ENCODE assay signal across 9 mouse cellular contexts in genomic region chr8:64946441-64946819, GRCm38 (mm10). TPM values are rescaled to one million over a fixed set of nuclear protein-coding genes. Genes with fewer than 3 reads are reported as not detected.
DNase-seq lines count a peak whose midpoint lies in the region; ATAC-seq and TF ChIP-seq lines count a peak whose summit lies in the region.
"Had no signal": no experiment of that assay in that cellular context is flagged by ENCODE, and none has a peak within 500 bp of the region (broad histone marks: within the 10 kb centered on the region; RNA-seq: fewer than 3 reads in every experiment).

No protein-coding gene starts in this region.

- H3K9me3 ChIP-seq in heart, embryonic 10.5 days, result no peaks in the 10 kb centered on the region
- no peaks in the 10 kb centered on the region for H3K9me3 ChIP-seq in forebrain, embryonic 15.5 days
- H3K9me3 ChIP-seq in liver, embryonic 14.5 days (ENCODE audit: control insufficient read depth, low read length), result no peaks in the 10 kb centered on the region

- TF ChIP-seq EP300 in liver, embryonic 14.5 days (IDR thresholded peaks at IDR 0.05; ENCODE audit: low read depth), result no peak

- 55% methylated on average over 8 of the region's 8 CpGs for WGBS in heart, embryonic 10.5 days
- 56% methylated on average over 8 of the region's 8 CpGs for WGBS in forebrain, embryonic 15.5 days
- WGBS in liver, embryonic 14.5 days (ENCODE audit: insufficient replicate concordance), result 34% methylated on average over 8 of the region's 8 CpGs

- no peak for TF ChIP-seq CTCF in liver, embryonic 14.5 days (IDR thresholded peaks at IDR 0.05; ENCODE audit: low read depth)

- no peak for ATAC-seq in forebrain, embryonic 15.5 days (replicated peaks)
- no peak for ATAC-seq in liver, embryonic 14.5 days (ENCODE audit: insufficient read depth)

- peaks cover 14% of the 10 kb centered on the region for H3K27me3 ChIP-seq in heart, embryonic 10.5 days (ENCODE audit: insufficient read depth, poor library complexity, severe bottlenecking)
- H3K27me3 ChIP-seq in forebrain, embryonic 15.5 days, result no peaks in the 10 kb centered on the region
- H3K27me3 ChIP-seq in liver, embryonic 14.5 days (ENCODE audit: control insufficient read depth, insufficient read depth, low read length), result no peaks in the 10 kb centered on the region
- H3K27me3 ChIP-seq: Patski had no signal

- H3K27ac ChIP-seq in heart, embryonic 10.5 days, result no peak overlapping the region
- H3K27ac ChIP-seq in forebrain, embryonic 15.5 days (replicated peaks), result no peak overlapping the region
- H3K27ac ChIP-seq in liver, embryonic 14.5 days, result no peak overlapping the region

- intact Hi-C loops in heart, postnatal 36 days (cut with DNase I), result loop anchor here (2.0 kb wide), 1 partner anchor 98 kb away; no protein-coding TSS in a partner anchor

- peak overlapping the region; percentile 56 for H3K4me2 ChIP-seq in forebrain, embryonic 15.5 days (replicated peaks)
- H3K4me2 ChIP-seq in liver, embryonic 14.5 days (ENCODE audit: low read depth), result peak overlapping the region; percentile 78

- DNase-seq in heart, embryonic 10.5 days (ENCODE audit: low spot score), result no peak
- DNase-seq in heart, postnatal 36 days, result no peak
- DNase-seq in CD4-positive helper T cell, adult 2 months (ENCODE audit: low read depth, low spot score), result peak; percentile 79
- DNase-seq in liver, embryonic 14.5 days (ENCODE audit: low read depth in 3 of 3, low spot score in 3 of 3), result no peak
- DNase-seq in thymus, postnatal 4 days, result peak; percentile 35
- DNase-seq in right cerebral cortex, adult 2 months (ENCODE audit: low spot score in 2 of 2), result no peak
- DNase-seq in layer of hippocampus, adult 18-20 months (ENCODE audit: low spot score in 2 of 2), result no peak

- H3K36me3 ChIP-seq in heart, embryonic 10.5 days, result no peaks in the 10 kb centered on the region
- no peaks in the 10 kb centered on the region for H3K36me3 ChIP-seq in forebrain, embryonic 15.5 days
- no peaks in the 10 kb centered on the region for H3K36me3 ChIP-seq in liver, embryonic 14.5 days (replicated peaks; ENCODE audit: control insufficient read depth, insufficient read depth, low read depth)

- H3K4me3 ChIP-seq in heart, embryonic 10.5 days, result peak overlapping the region; percentile 78
- H3K4me3 ChIP-seq in forebrain, embryonic 15.5 days, result peak overlapping the region; percentile 95
- H3K4me3 ChIP-seq in liver, embryonic 14.5 days (ENCODE audit: insufficient read depth in 1 of 2, low read depth in 2 of 2, low read length in 2 of 2), result peak overlapping the region; percentile 32 to 66

- 0 out of 2 replicates have a peak, but pooled peaks cover 7% of the 10 kb centered on the region for H3K4me1 ChIP-seq in heart, embryonic 10.5 days
- H3K4me1 ChIP-seq in forebrain, embryonic 15.5 days, result peaks cover 15% of the 10 kb centered on the region; the same call in 1 of the 2 replicates
- H3K4me1 ChIP-seq in liver, embryonic 14.5 days (replicated peaks; ENCODE audit: control insufficient read depth in 2 of 2, insufficient read depth in 2 of 2, low read length in 1 of 2), result peaks cover 0 to 6% of the 10 kb centered on the region in 2 experiments; a peak in 1 of 4 replicates

- no peak overlapping the region for H3K9ac ChIP-seq in forebrain, embryonic 15.5 days (replicated peaks)
- H3K9ac ChIP-seq in liver, embryonic 14.5 days (replicated peaks), result 0 out of 2 replicates have a peak overlapping the region, but pooled peaks have one; percentile 3

RNA-seq across cellular contexts. Expression of gene Tmem192, which starts 0.6 kb away (rescaled TPM):
- polyA plus RNA-seq in heart, embryonic 10.5 days (2016; fragmentation: Nextera tagmentation; extraction: Ambion mirVana), result 28.5 and 29.0 TPM in 2 replicates
- 10 to 100 TPM; 19.7 to 26.1 TPM for total RNA-seq in heart, postnatal 36 days (2021)
- 20.7 and 22.1 TPM in 2 replicates for polyA plus RNA-seq in forebrain, embryonic 15.5 days (2015; fragmentation: Nextera tagmentation; extraction: Ambion mirVana)
- 6.6 and 7.1 TPM in 2 replicates for polyA plus RNA-seq in liver, embryonic 14.5 days (2012; rRNA removed)
- 13.4 and 13.8 TPM in 2 replicates for polyA plus RNA-seq in liver, embryonic 14.5 days (2014; fragmentation: Nextera tagmentation; extraction: Ambion mirVana)
- total RNA-seq in layer of hippocampus, adult 18-20 months (2021), result 10 to 100 TPM; 24.8 to 28.1 TPM

RNA-seq across cellular contexts. Expression of gene Trim75, which starts 41.2 kb away (rescaled TPM):
- not detected in 2 replicates for polyA plus RNA-seq in heart, embryonic 10.5 days (2016; fragmentation: Nextera tagmentation; extraction: Ambion mirVana)
- total RNA-seq in heart, postnatal 36 days (2021), result not detected
- polyA plus RNA-seq in forebrain, embryonic 15.5 days (2015; fragmentation: Nextera tagmentation; extraction: Ambion mirVana), result 0.08 TPM in 1 of 2 replicates, not detected in the other
- polyA plus RNA-seq in liver, embryonic 14.5 days (2012; rRNA removed), result not detected in 2 replicates
- not detected in 2 replicates for polyA plus RNA-seq in liver, embryonic 14.5 days (2014; fragmentation: Nextera tagmentation; extraction: Ambion mirVana)
- total RNA-seq in layer of hippocampus, adult 18-20 months (2021), result not detected

Comparison
In these comparisons a context has a peak if more than half of its experiments do, and no peak if none do; other contexts are left out.
1. DNase-seq: peak in CD4-positive helper T cell, adult 2 months (single experiment) and thymus, postnatal 4 days (single experiment); none in heart, embryonic 10.5 days (single experiment), heart, postnatal 36 days (0 of 2), liver, embryonic 14.5 days (0 of 3), right cerebral cortex, adult 2 months (0 of 2) and layer of hippocampus, adult 18-20 months (0 of 2).
2. Peak in every context shown above with its lines, with median percentiles within 50 percentile points of each other: H3K4me3 ChIP-seq.